Mouse (Mus musculus) kidney, embryonic 14.5 days (tissue): ENCODE measurements around the gene Chek2. TPM values are rescaled to one million over a fixed set of nuclear protein-coding genes. Genes with fewer than 3 reads are reported as not detected.

ENCODE experiments used
- ATAC-seq: fragments of 200-750 bp; cut with Nextera tagmentation; 2 replicates; pipeline ENCODE4 v1.8.0; 2017; ENCODE audit warnings: moderate number of reproducible peaks, mild to moderate bottlenecking, moderate TSS enrichment, moderate library complexity; ENCODE audit not compliant: low FRiP score, low TSS enrichment
- H3K27ac ChIP-seq: fragments of 300-500 bp; sonication (generic); 2 replicates; pipeline ENCODE4 v1.5.1; 2014; ENCODE audit warnings: low read depth, mild to moderate bottlenecking, low read length, moderate library complexity, mixed read lengths
- H3K27me3 ChIP-seq: fragments of 300-500 bp; sonication (generic); 2 replicates; pipeline ENCODE4 v1.6.1; 2014; ENCODE audit warnings: mild to moderate bottlenecking, low read length; ENCODE audit not compliant: control insufficient read depth, insufficient read depth
- H3K36me3 ChIP-seq: fragments of 300-500 bp; sonication (generic); 2 replicates; pipeline ENCODE4 v1.6.1; 2014; ENCODE audit warnings: low read length, mixed read lengths; ENCODE audit not compliant: control insufficient read depth, insufficient read depth
- H3K4me1 ChIP-seq: fragments of 300-500 bp; sonication (generic); 2 replicates; pipeline ENCODE4 v1.6.1; 2014; ENCODE audit warnings: low read length, mixed read lengths; ENCODE audit not compliant: control insufficient read depth, insufficient read depth
- H3K4me2 ChIP-seq: fragments of 300-500 bp; sonication (generic); replicated peaks from 2 replicates; pipeline ENCODE4 v1.6.1; 2014; ENCODE audit warnings: low read depth, mild to moderate bottlenecking, low read length
- H3K4me3 ChIP-seq: fragments of 300-500 bp; sonication (generic); 2 replicates; pipeline ENCODE4 v1.5.1; 2014; ENCODE audit warnings: mild to moderate bottlenecking, low read length
- H3K9ac ChIP-seq: fragments of 300-500 bp; sonication (generic); 2 replicates; pipeline ENCODE4 v1.6.1; 2014; ENCODE audit warnings: low read depth, mild to moderate bottlenecking, low read length, moderate library complexity
- H3K9me3 ChIP-seq: fragments of 300-500 bp; sonication (generic); 2 replicates; pipeline ENCODE4 v1.6.1; 2016; ENCODE audit warnings: low read length; ENCODE audit not compliant: control insufficient read depth
- WGBS: fragments of 180-500 bp; shearing (Covaris S2); extraction: QIAGEN DNeasy Blood & Tissue Kit; methylation state at CpG from one replicate; pipeline ENCODE4 v1.1.7; 2014; 5-methylcytosine and 5-hydroxymethylcytosine counted together
- polyA plus RNA-seq: library from polyadenylated mRNA; unstranded; fragments of >200 nt; fragmentation: Nextera tagmentation; extraction: Ambion mirVana; gene quantifications from 2 replicates; pipeline ENCODE4 v1.2.1, GENCODE M21; 2014

The Chek2 gene
- polyA plus RNA-seq, 1 experiment from 2014 or later, result 36.2 TPM

DNA sequence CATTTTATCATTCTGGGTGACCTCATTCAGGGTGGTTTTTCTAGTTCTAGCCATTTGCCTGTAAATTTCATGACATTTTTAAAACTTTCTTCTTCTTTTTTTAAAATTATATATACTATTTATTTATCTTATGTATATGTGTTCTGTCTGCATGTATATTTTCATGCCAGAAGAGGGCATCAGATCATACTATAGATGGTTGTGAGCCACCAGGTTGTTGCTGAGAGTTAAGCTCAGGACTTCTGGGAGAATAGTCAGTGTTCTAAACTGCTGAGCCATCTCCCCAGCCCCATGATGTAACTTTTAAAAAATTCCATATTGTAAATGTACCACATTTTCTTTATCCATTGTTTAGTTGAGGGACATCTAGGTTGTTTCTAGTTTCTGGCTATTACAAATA, 69.1 kb downstream of the Chek2 start:
- H3K27ac ChIP-seq, result no peak overlapping the region
- peaks cover 7% of the 10 kb centered on the region; the same call in 1 of the 2 replicates for H3K4me1 ChIP-seq
- no peak overlapping the region for H3K4me3 ChIP-seq
- ATAC-seq, result no peak
- no peaks in the 10 kb centered on the region; the same call in 1 of the 2 replicates for H3K36me3 ChIP-seq
- H3K9me3 ChIP-seq, result no peaks in the 10 kb centered on the region
- H3K4me2 ChIP-seq, result no peak overlapping the region
- no peaks in the 10 kb centered on the region for H3K27me3 ChIP-seq
- H3K9ac ChIP-seq, result no peak overlapping the region

GRCm38 (mm10) chr5:110909955-110910589, 70.3 kb downstream of the Chek2 start:
- no peak for ATAC-seq
- no peak overlapping the region for H3K4me2 ChIP-seq
- H3K4me1 ChIP-seq, result peaks cover 7% of the 10 kb centered on the region; the same call in 1 of the 2 replicates
- H3K27me3 ChIP-seq, result no peaks in the 10 kb centered on the region
- H3K4me3 ChIP-seq, result no peak overlapping the region
- H3K27ac ChIP-seq, result no peak overlapping the region
- H3K9ac ChIP-seq, result no peak overlapping the region
- 96% methylated on average over 3 of the region's 4 CpGs for WGBS
- no peaks in the 10 kb centered on the region for H3K9me3 ChIP-seq
- H3K36me3 ChIP-seq, result no peaks in the 10 kb centered on the region; the same call in 1 of the 2 replicates

DNA sequence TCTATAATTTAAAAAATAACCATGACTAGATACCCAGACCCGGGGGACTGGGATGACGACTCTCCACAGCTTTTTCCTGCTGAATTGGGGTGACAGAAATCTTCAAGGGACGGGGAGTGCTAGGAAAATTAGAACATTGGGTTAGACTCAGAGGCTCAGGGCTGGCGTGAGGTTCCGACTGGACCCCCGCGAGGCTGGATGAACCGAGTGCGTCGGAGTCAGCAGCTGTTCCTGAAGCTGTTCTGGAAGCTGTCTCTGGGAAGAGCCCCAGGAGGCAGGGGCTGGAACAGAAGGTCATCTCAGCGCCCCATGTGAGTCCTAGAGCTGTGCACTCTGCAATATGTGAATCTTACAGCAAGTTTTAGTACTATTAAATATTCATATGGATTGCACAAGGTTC, 75.1 kb downstream of the Chek2 start:
- H3K36me3 ChIP-seq, result no peaks in the 10 kb centered on the region
- H3K9ac ChIP-seq, result no peak overlapping the region
- H3K4me1 ChIP-seq, result peaks cover 7% of the 10 kb centered on the region; the same call in 1 of the 2 replicates
- H3K9me3 ChIP-seq, result no peaks in the 10 kb centered on the region
- ATAC-seq, result no peak
- no peaks in the 10 kb centered on the region for H3K27me3 ChIP-seq
- no peak overlapping the region for H3K4me2 ChIP-seq
- WGBS, result 89% methylated on average over 11 of the region's 11 CpGs
- H3K27ac ChIP-seq, result no peak overlapping the region
- H3K4me3 ChIP-seq, result no peak overlapping the region

DNA sequence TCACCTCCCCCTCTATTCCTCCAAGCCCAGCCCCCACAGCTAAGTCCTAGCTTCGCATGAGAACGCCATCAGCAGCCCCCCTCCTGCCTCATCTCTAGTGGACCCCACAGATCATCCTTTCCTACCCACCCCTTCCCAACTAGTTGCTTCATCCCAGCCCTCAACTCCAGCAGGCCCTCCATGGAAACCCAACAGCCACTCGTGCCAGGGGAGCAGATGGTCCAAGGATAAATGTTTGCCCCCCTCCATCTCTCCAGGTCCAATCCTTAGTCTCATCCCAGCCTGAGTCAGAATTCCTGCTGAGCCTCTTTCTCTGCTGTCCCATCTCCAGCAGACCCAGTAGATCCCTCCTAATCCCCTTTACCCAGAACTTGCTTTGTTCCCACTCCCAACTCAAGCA, 76.5 kb downstream of the Chek2 start:
- Histone ChIP-seq H3K36me3 (no peaks in the 10 kb centered on the region), H3K4me1 (peaks cover 7% of the 10 kb centered on the region; the same call in 1 of the 2 replicates)
- WGBS, result 89% methylated on average over 3 of the region's 3 CpGs

DNA sequence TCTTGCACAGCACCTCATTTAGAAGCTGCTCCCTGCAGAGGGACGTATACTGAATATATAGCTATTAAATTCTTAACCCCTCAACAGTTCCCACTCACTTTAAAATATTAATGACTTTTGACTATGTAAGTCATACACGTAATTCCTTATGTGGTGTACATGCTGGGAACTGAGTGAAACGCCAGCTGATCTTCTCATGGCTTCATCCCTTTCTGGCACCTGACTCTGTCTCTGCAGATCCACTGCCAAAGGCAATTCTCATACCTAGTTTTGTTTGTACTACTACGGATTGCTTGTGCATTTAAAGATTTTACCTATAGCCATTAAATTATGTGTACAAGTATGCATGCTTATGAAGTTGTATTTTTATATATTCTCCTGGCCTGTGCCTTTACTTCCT, 79.8 kb downstream of the Chek2 start:
- Histone ChIP-seq H3K4me3 (no peak overlapping the region), H3K27ac (no peak overlapping the region), H3K4me1 (no peaks in the 10 kb centered on the region), H3K27me3 (no peaks in the 10 kb centered on the region), H3K36me3 (no peaks in the 10 kb centered on the region), H3K4me2 (no peak overlapping the region), H3K9ac (no peak overlapping the region), H3K9me3 (no peaks in the 10 kb centered on the region)
- ATAC-seq, result no peak
- 89% methylated on average over 4 of the region's 4 CpGs for WGBS

More for the DNA sequence above, 76.5 kb downstream of the Chek2 start:
- H3K27me3 ChIP-seq, result no peaks in the 10 kb centered on the region
- no peaks in the 10 kb centered on the region for H3K9me3 ChIP-seq
- ATAC-seq, result no peak
- no peak overlapping the region for H3K27ac ChIP-seq
- H3K4me2 ChIP-seq, result no peak overlapping the region
- H3K4me3 ChIP-seq, result no peak overlapping the region
- H3K9ac ChIP-seq, result no peak overlapping the region

DNA sequence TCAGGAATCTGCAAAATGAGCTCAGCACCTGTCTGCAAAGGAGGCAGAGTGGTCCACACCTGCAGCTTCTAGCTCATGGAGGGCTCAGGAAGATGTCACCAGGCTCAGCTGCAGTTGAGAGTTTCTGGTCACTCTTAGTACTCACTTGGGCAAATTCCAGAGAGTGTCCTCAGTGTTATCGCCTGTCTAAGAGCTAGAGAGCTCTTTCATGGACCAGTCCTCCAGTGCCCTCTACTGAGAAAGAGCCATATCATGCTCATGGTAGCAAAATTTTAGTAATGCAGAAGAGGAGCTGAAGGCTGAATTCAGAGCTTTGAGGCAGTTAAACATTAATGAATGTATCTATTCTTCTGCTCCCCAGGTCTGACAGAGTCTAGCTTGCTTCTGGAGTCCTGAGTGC, 83.6 kb downstream of the Chek2 start:
- Histone ChIP-seq H3K27me3 (no peaks in the 10 kb centered on the region), H3K36me3 (no peaks in the 10 kb centered on the region), H3K4me3 (no peak overlapping the region), H3K27ac (no peak overlapping the region), H3K9me3 (no peaks in the 10 kb centered on the region), H3K4me1 (no peaks in the 10 kb centered on the region), H3K9ac (no peak overlapping the region), H3K4me2 (no peak overlapping the region)
- 30% methylated on average over 1 of the region's 1 CpGs for WGBS
- no peak for ATAC-seq

Other genes starting within 250 kb of the Chek2 start
- gene Noc4l, start 186.6 kb upstream of the Chek2 start, polyA plus RNA-seq, result 47.4 and 61.4 TPM in 2 replicates
- gene Ddx51, start 186.5 kb upstream of the Chek2 start, polyA plus RNA-seq, result 23.9 and 31.1 TPM in 2 replicates
- gene Ep400, start 69.3 kb upstream of the Chek2 start, polyA plus RNA-seq, result 30.7 and 56.3 TPM in 2 replicates
- 24.5 and 25.2 TPM in 2 replicates for gene Pus1, start 59.3 kb upstream of the Chek2 start, polyA plus RNA-seq
- 33.6 and 34.6 TPM in 2 replicates for gene Ulk1, start 29.9 kb upstream of the Chek2 start, polyA plus RNA-seq
- gene Hscb, start 202 bp upstream of the Chek2 start, polyA plus RNA-seq, result 31.0 and 31.3 TPM in 2 replicates
- 19.3 and 24.7 TPM in 2 replicates for gene Ttc28, start 39.8 kb downstream of the Chek2 start, polyA plus RNA-seq